Mouse (Mus musculus) midbrain, embryonic 13.5 days (tissue): Measurements from ENCODE around the gene Spdye4c. TPM values are rescaled to one million over a fixed set of nuclear protein-coding genes. Genes with fewer than 3 reads are reported as not detected.

Experiments used
- ATAC-seq: fragments of 200-750 bp; cut with Nextera tagmentation; 2 replicates; pipeline ENCODE4 v1.8.0; 2017; ENCODE audit warnings: mild to moderate bottlenecking, moderate TSS enrichment, moderate library complexity
- H3K27ac ChIP-seq: fragments of 300-500 bp; sonication (generic); 2 replicates; pipeline ENCODE4 v1.5.1; 2015; ENCODE audit warnings: inconsistent platforms, mild to moderate bottlenecking, moderate library complexity
- H3K27me3 ChIP-seq: fragments of 300-500 bp; sonication (generic); 2 replicates; pipeline ENCODE4 v1.6.1; 2015; ENCODE audit warnings: mild to moderate bottlenecking, inconsistent platforms
- H3K36me3 ChIP-seq: fragments of 300-500 bp; sonication (generic); 2 replicates; pipeline ENCODE4 v1.6.1; 2015; ENCODE audit warnings: mild to moderate bottlenecking, inconsistent platforms
- H3K4me1 ChIP-seq: fragments of 300-500 bp; sonication (generic); replicated peaks from 2 replicates; pipeline ENCODE4 v1.6.1; 2015; ENCODE audit warnings: inconsistent platforms
- H3K4me2 ChIP-seq: fragments of 300-500 bp; sonication (generic); replicated peaks from 2 replicates; pipeline ENCODE4 v1.6.1; 2015; ENCODE audit warnings: moderate library complexity, mild to moderate bottlenecking, inconsistent platforms
- H3K4me3 ChIP-seq: fragments of 300-500 bp; sonication (generic); replicated peaks from 2 replicates; pipeline ENCODE4 v1.5.1; 2015; ENCODE audit warnings: mild to moderate bottlenecking, inconsistent platforms
- H3K9ac ChIP-seq: fragments of 300-500 bp; sonication (generic); replicated peaks from 2 replicates; pipeline ENCODE4 v1.6.1; 2015; ENCODE audit warnings: mild to moderate bottlenecking, inconsistent platforms
- H3K9me3 ChIP-seq: fragments of 300-500 bp; sonication (generic); 2 replicates; pipeline ENCODE4 v1.6.1; 2016; ENCODE audit warnings: mild to moderate bottlenecking, inconsistent platforms
- WGBS: fragments of 180-500 bp; shearing (Covaris S2); methylation state at CpG from one replicate; pipeline ENCODE4 v1.1.7; 2015; 5-methylcytosine and 5-hydroxymethylcytosine counted together
- polyA plus RNA-seq: library from polyadenylated mRNA; unstranded; fragments of >200 nt; fragmentation: Nextera tagmentation; extraction: Ambion mirVana; gene quantifications from 2 replicates; pipeline ENCODE4 v1.2.1, GENCODE M21; 2015

Gene Spdye4c
- polyA plus RNA-seq, 1 experiment from 2014 or later, result not detected

- H3K9me3 ChIP-seq, result no peaks in the 10 kb centered on the region
- H3K4me3 ChIP-seq, result no peak overlapping the region
- no peaks in the 10 kb centered on the region for H3K27me3 ChIP-seq
- no peaks in the 10 kb centered on the region for H3K4me1 ChIP-seq
- peaks cover 70% of the 10 kb centered on the region for H3K36me3 ChIP-seq
- H3K9ac ChIP-seq, result no peak overlapping the region
- WGBS, result 96% methylated on average over 7 of the region's 7 CpGs
- no peak overlapping the region for H3K4me2 ChIP-seq
- no peak for ATAC-seq
- H3K27ac ChIP-seq, result no peak overlapping the region
Measured at GRCm38 (mm10) chr2:128612275-128612674, 21.3 kb downstream of the Spdye4c start.

- Histone ChIP-seq H3K4me2 (no peak overlapping the region), H3K4me3 (no peak overlapping the region), H3K27me3 (no peaks in the 10 kb centered on the region), H3K27ac (no peak overlapping the region), H3K9ac (no peak overlapping the region), H3K4me1 (no peaks in the 10 kb centered on the region), H3K36me3 (peaks cover 81% of the 10 kb centered on the region), H3K9me3 (no peaks in the 10 kb centered on the region)
- ATAC-seq, result no peak
- WGBS, result 89% methylated on average over 5 of the region's 5 CpGs
Measured at GRCm38 (mm10) chr2:128613365-128613764, 22.4 kb downstream of the Spdye4c start.

DNA sequence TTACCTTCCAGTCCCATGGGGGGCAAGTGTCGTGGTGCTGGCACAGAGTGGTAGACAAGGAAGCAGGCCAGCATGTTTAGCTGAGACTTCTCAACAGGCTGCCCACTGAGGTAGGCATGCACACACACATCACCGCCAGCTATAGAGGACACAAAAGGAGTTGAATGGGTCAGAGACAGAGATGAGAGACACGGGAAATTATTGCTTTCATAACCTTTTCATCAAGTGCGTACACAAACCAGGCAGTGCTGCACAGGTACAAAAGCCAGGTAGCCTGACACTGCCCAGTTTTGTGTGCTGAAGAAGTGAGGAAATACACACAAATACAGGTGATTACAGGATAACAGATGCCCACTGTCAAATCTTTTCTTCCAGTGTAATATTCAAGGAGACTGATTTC lies 24.4 kb downstream of the Spdye4c start:
- Histone ChIP-seq H3K36me3 (peaks cover 91% of the 10 kb centered on the region), H3K4me1 (no peaks in the 10 kb centered on the region), H3K9ac (no peak overlapping the region), H3K9me3 (no peaks in the 10 kb centered on the region), H3K4me3 (no peak overlapping the region), H3K27ac (no peak overlapping the region), H3K27me3 (no peaks in the 10 kb centered on the region), H3K4me2 (no peak overlapping the region)
- ATAC-seq, result no peak
- 96% methylated on average over 4 of the region's 4 CpGs for WGBS

- H3K4me3 ChIP-seq, result no peak overlapping the region
- no peak for ATAC-seq
Measured at GRCm38 (mm10) chr2:128620578-128620977, 29.6 kb downstream of the Spdye4c start.

More at GRCm38 (mm10) chr2:128620578-128620977, 29.6 kb downstream of the Spdye4c start:
- 93% methylated on average over 1 of the region's 1 CpGs for WGBS
- Histone ChIP-seq H3K9me3 (no peaks in the 10 kb centered on the region), H3K36me3 (peaks cover 89% of the 10 kb centered on the region), H3K27me3 (no peaks in the 10 kb centered on the region), H3K9ac (no peak overlapping the region), H3K4me2 (no peak overlapping the region), H3K27ac (no peak overlapping the region), H3K4me1 (no peaks in the 10 kb centered on the region)

Other genes with a start within 250 kb of the Spdye4c start
- gene Anapc1, start 96.2 kb downstream of the Spdye4c start, polyA plus RNA-seq, result 55.2 and 57.9 TPM in 2 replicates
- 1.4 and 1.6 TPM in 2 replicates for gene Mertk, start 107.7 kb downstream of the Spdye4c start, polyA plus RNA-seq
- 37.6 and 38.3 TPM in 2 replicates for gene Tmem87b, start 226.9 kb downstream of the Spdye4c start, polyA plus RNA-seq